Mouse (Mus musculus) lung, adult 2 months (tissue): ENCODE data around the gene Tap1.

ENCODE experiments used
- CTCF ChIP-seq: fragments of 200-500 bp; IDR thresholded peaks from 2 replicates; pipeline ENCODE4 v1.5.1; 2011; ENCODE audit warnings: mild to moderate bottlenecking, low read length, control low read depth; ENCODE audit not compliant: insufficient read depth
- POLR2A ChIP-seq: fragments of 200-500 bp; IDR thresholded peaks from 2 replicates; pipeline ENCODE4 v1.6.1; 2011; ENCODE audit warnings: low read depth, mild to moderate bottlenecking, control low read depth, low read length, borderline replicate concordance; ENCODE audit errors: extremely low read depth

- TF ChIP-seq CTCF (no peak), POLR2A (no peak)
These were observed 7.4 kb downstream of the Tap1 start for GRCm38 (mm10) chr17:34194723-34195122.
